34 mouse cellular contexts compared by ENCODE assay signal in genomic region chr12:8524062-8524461, GRCm38 (mm10).
"Had no signal": no experiment of that assay in that cellular context is flagged by ENCODE, and none has a peak within 500 bp of the region (broad histone marks: within the 10 kb centered on the region; RNA-seq: fewer than 3 reads in every experiment).

No protein-coding gene starts in this region.

- DNase-seq: heart, postnatal 10 days; heart, postnatal 14 days; heart, postnatal 36 days; heart, postnatal 4 days; kidney, adult 11 months; kidney, adult 18-20 months; kidney, adult 2 months; kidney, adult 8-10 months; kidney, adult 9 months; kidney, postnatal 10 days; kidney, postnatal 14 days; kidney, postnatal 25 days; kidney, postnatal 36 days; kidney, postnatal 4 days; layer of hippocampus, adult 9-11 months; layer of hippocampus, postnatal 36 days had no signal

- H3K4me3 ChIP-seq: heart, embryonic 12.5 days; heart, embryonic 13.5 days; heart, embryonic 15.5 days; hindbrain, embryonic 10.5 days; hindbrain, embryonic 12.5 days; hindbrain, embryonic 13.5 days; hindbrain, embryonic 15.5 days; intestine, embryonic 15.5 days; kidney, embryonic 15.5 days; layer of hippocampus, adult 2 months; left cerebral cortex, adult 2 months had no signal

- H3K36me3 ChIP-seq: heart, embryonic 12.5 days; heart, embryonic 13.5 days; heart, embryonic 15.5 days; hindbrain, embryonic 10.5 days; hindbrain, embryonic 12.5 days; hindbrain, embryonic 13.5 days; hindbrain, embryonic 15.5 days; intestine, embryonic 15.5 days; kidney, embryonic 15.5 days had no signal

- ATAC-seq: hindbrain, embryonic 16.5 days; hindbrain, postnatal 0 days; inflammation-experienced regulatory T-cells, adult 6 months; intestine, embryonic 15.5 days; intestine, embryonic 16.5 days; intestine, postnatal 0 days had no signal

- H3K27ac ChIP-seq: heart, embryonic 13.5 days; heart, embryonic 15.5 days; hindbrain, embryonic 10.5 days; hindbrain, embryonic 12.5 days; hindbrain, embryonic 13.5 days; hindbrain, embryonic 14.5 days; hindbrain, embryonic 15.5 days; hindbrain, postnatal 0 days; intestine, embryonic 15.5 days; kidney, embryonic 15.5 days; kidney, postnatal 0 days; layer of hippocampus, adult 2 months; left cerebral cortex, adult 2 months had no signal
